10 mouse cellular contexts compared by ENCODE assay signal in the genomic region with DNA sequence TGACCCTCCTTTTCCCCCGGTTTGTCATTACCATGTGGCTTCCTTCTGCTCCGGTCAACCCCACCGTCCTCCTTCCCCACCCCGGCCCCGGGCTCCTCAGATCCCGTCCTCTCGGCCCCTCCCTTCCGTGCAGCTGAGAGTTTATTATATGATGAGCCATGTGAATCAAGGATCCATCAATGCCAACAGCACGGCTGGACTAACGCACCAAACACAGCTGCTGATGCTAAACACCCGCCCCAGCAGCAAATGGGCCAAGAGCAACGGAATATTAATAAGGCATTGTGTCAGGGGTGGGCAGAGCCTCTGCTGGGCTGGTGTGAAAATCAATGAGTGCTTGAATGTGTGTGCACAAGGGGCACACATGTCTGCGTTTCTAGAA. TPM values are rescaled to one million over a fixed set of nuclear protein-coding genes. Genes with fewer than 3 reads are reported as not detected.
A peak's percentile ranks its signal among the peaks of the same experiment; 100 is the strongest.
DNase-seq lines count a peak whose midpoint lies in the region; ATAC-seq and TF ChIP-seq lines count a peak whose summit lies in the region.
"Had no signal": no experiment of that assay in that cellular context is flagged by ENCODE, and none has a peak within 500 bp of the region (broad histone marks: within the 10 kb centered on the region; RNA-seq: fewer than 3 reads in every experiment).

No protein-coding gene starts in this region.

- H3K9me3 ChIP-seq in lung, postnatal 0 days (ENCODE audit: low read length): peaks cover 6% of the 10 kb centered on the region; the same call in 1 of the 2 replicates
- H3K9me3 ChIP-seq in hindbrain, embryonic 11.5 days (ENCODE audit: control insufficient read depth, low read length): no peaks in the 10 kb centered on the region
- H3K9me3 ChIP-seq in midbrain, embryonic 13.5 days: no peaks in the 10 kb centered on the region

- H3K27me3 ChIP-seq in lung, postnatal 0 days (replicated peaks; ENCODE audit: insufficient read depth, low read length): no peaks in the 10 kb centered on the region
- no peaks in the 10 kb centered on the region for H3K27me3 ChIP-seq in hindbrain, embryonic 11.5 days (ENCODE audit: control insufficient read depth, insufficient read depth, low read length)
- 0 out of 2 replicates have a peak, but pooled peaks cover 2% of the 10 kb centered on the region for H3K27me3 ChIP-seq in midbrain, embryonic 13.5 days

- H3K9ac ChIP-seq in lung, postnatal 0 days (replicated peaks; ENCODE audit: low read depth): no peak overlapping the region
- no peak overlapping the region for H3K9ac ChIP-seq in hindbrain, embryonic 11.5 days (ENCODE audit: low read depth, low read length)
- H3K9ac ChIP-seq in midbrain, embryonic 13.5 days (replicated peaks): no peak overlapping the region

- H3K4me1 ChIP-seq in lung, postnatal 0 days (ENCODE audit: insufficient read depth, low read depth, low read length): no peaks in the 10 kb centered on the region; the same call in 1 of the 2 replicates
- H3K4me1 ChIP-seq in hindbrain, embryonic 11.5 days (replicated peaks; ENCODE audit: control insufficient read depth, insufficient read depth, low read length): peaks cover 14% of the 10 kb centered on the region
- H3K4me1 ChIP-seq in midbrain, embryonic 13.5 days (replicated peaks): peaks cover 36% of the 10 kb centered on the region

- no peak overlapping the region for H3K27ac ChIP-seq in lung, postnatal 0 days (ENCODE audit: low read length)
- H3K27ac ChIP-seq in hindbrain, embryonic 11.5 days (ENCODE audit: low read depth, low read length): peak overlapping the region; percentile 81
- H3K27ac ChIP-seq in midbrain, embryonic 13.5 days: peak overlapping the region; percentile 74

- DNase-seq in lung, postnatal 0 days (ENCODE audit: low spot score): peak; percentile 70
- no peak for DNase-seq in lung, postnatal 25 days (ENCODE audit: low spot score)
- peak; percentile 71 for DNase-seq in hindbrain, embryonic 11.5 days (ENCODE audit: low spot score)
- no peak for DNase-seq in spleen, adult 12 weeks (ENCODE audit: low spot score)
- DNase-seq in heart, adult 18-20 months: no peak
- DNase-seq: cerebellum, adult 2 months; kidney, adult 9 months had no signal

- peaks cover 12% of the 10 kb centered on the region for H3K36me3 ChIP-seq in lung, postnatal 0 days (ENCODE audit: insufficient read depth, low read length)
- H3K36me3 ChIP-seq in hindbrain, embryonic 11.5 days (ENCODE audit: control insufficient read depth, insufficient read depth, low read length): no peaks in the 10 kb centered on the region
- H3K36me3 ChIP-seq in midbrain, embryonic 13.5 days: no peaks in the 10 kb centered on the region

- TF ChIP-seq EP300 in lung, postnatal 0 days (IDR thresholded peaks at IDR 0.05): no peak

- H3K4me2 ChIP-seq in lung, postnatal 0 days (replicated peaks; ENCODE audit: low read depth, low read length): no peak overlapping the region
- no peak overlapping the region; the same call in 1 of the 2 replicates for H3K4me2 ChIP-seq in hindbrain, embryonic 11.5 days (replicated peaks; ENCODE audit: low read depth, low read length)
- peak overlapping the region; percentile 40 for H3K4me2 ChIP-seq in midbrain, embryonic 13.5 days (replicated peaks)

- H3K4me3 ChIP-seq in lung, postnatal 0 days (ENCODE audit: low read depth, low read length): no peak overlapping the region
- H3K4me3 ChIP-seq in hindbrain, embryonic 11.5 days (ENCODE audit: low read depth, low read length): no peak overlapping the region
- H3K4me3 ChIP-seq in midbrain, embryonic 13.5 days (replicated peaks): no peak overlapping the region
- H3K4me3 ChIP-seq: erythroblast, embryonic 14.5 days had no signal

- 42% methylated on average over 13 of the region's 13 CpGs for WGBS in lung, postnatal 0 days
- WGBS in hindbrain, embryonic 11.5 days: 27% methylated on average over 13 of the region's 13 CpGs
- 5% methylated on average over 13 of the region's 13 CpGs for WGBS in midbrain, embryonic 13.5 days

- TF ChIP-seq CTCF in lung, postnatal 0 days (IDR thresholded peaks at IDR 0.05): no peak

- ATAC-seq in lung, postnatal 0 days: peak; percentile 46
- peak; percentile 90 for ATAC-seq in hindbrain, embryonic 11.5 days (ENCODE audit: low FRiP score)
- ATAC-seq in midbrain, embryonic 13.5 days: peak; percentile 74
- ATAC-seq in erythroid progenitor cell, adult 5-6 weeks (replicated peaks; ENCODE audit: low FRiP score, poor library complexity, severe bottlenecking): no peak

RNA-seq across cellular contexts. Expression of a gene that starts 58.1 kb away (rescaled TPM):
- 1.5 and 2.6 TPM in 2 replicates for polyA plus RNA-seq in lung, postnatal 0 days (2015; fragmentation: Nextera tagmentation; extraction: Ambion mirVana)
- polyA plus RNA-seq in hindbrain, embryonic 11.5 days (2014; fragmentation: Nextera tagmentation; extraction: Ambion mirVana): 0.81 and 1.2 TPM in 2 replicates
- 0.32 and 0.40 TPM in 2 replicates for polyA plus RNA-seq in midbrain, embryonic 13.5 days (2015; fragmentation: Nextera tagmentation; extraction: Ambion mirVana)
- 14.3 TPM in 1 of 2 replicates, not detected in the other for total RNA-seq in erythroid progenitor cell, adult 5-6 weeks (2015; ENCODE audit: low replicate concordance)
- not detected in 2 replicates for total RNA-seq in erythroid progenitor cell, adult 5-6 weeks (2017; ENCODE audit: low replicate concordance)
- 1 to 10 TPM; 4.1 to 6.2 TPM for total RNA-seq in heart, adult 18-20 months (2021)
- polyA plus RNA-seq: erythroblast, embryonic 14.5 days had no signal

Comparison
In these comparisons a context has a peak if more than half of its experiments do, and no peak if none do; other contexts are left out.
1. DNase-seq: peak in lung, postnatal 0 days (single experiment) and hindbrain, embryonic 11.5 days (single experiment); none in lung, postnatal 25 days (single experiment), spleen, adult 12 weeks (single experiment) and heart, adult 18-20 months (0 of 2).